Mouse (Mus musculus) stomach, embryonic 14.5 days (tissue): ENCODE results near the gene Gimap9. TPM values are rescaled to one million over a fixed set of nuclear protein-coding genes. Genes with fewer than 3 reads are reported as not detected.

Experiments
- ATAC-seq: fragments of 200-750 bp; cut with Nextera tagmentation; 2 replicates; pipeline ENCODE4 v1.8.0; 2017; ENCODE audit warnings: low read depth, moderate TSS enrichment; ENCODE audit not compliant: insufficient number of reproducible peaks, insufficient read depth, low FRiP score
- H3K27ac ChIP-seq: fragments of 300-500 bp; sonication (generic); 2 replicates; pipeline ENCODE4 v1.5.1; 2014; ENCODE audit warnings: mild to moderate bottlenecking, low read length, moderate library complexity, mixed read lengths
- H3K27me3 ChIP-seq: fragments of 300-500 bp; sonication (generic); 2 replicates; pipeline ENCODE4 v1.6.1; 2014; ENCODE audit warnings: low read length, control low read depth, mixed read lengths; ENCODE audit not compliant: control insufficient read depth, insufficient read depth
- H3K36me3 ChIP-seq: fragments of 300-500 bp; sonication (generic); 2 replicates; pipeline ENCODE4 v1.6.1; 2014; ENCODE audit warnings: mild to moderate bottlenecking, control low read depth, low read length, moderate library complexity, mixed read lengths; ENCODE audit not compliant: control insufficient read depth, insufficient read depth
- H3K4me1 ChIP-seq: fragments of 300-500 bp; sonication (generic); 2 replicates; pipeline ENCODE4 v1.6.1; 2014; ENCODE audit warnings: low read length, control low read depth, mixed read lengths; ENCODE audit not compliant: control insufficient read depth, insufficient read depth
- H3K4me2 ChIP-seq: fragments of 300-500 bp; sonication (generic); replicated peaks from 2 replicates; pipeline ENCODE4 v1.6.1; 2014; ENCODE audit warnings: low read depth, low read length, control low read depth
- H3K4me3 ChIP-seq: fragments of 300-500 bp; sonication (generic); 2 replicates; pipeline ENCODE4 v1.5.1; 2014; ENCODE audit warnings: low read depth, low read length, control low read depth
- H3K9ac ChIP-seq: fragments of 300-500 bp; sonication (generic); replicated peaks from 2 replicates; pipeline ENCODE4 v1.6.1; 2014; ENCODE audit warnings: low read depth, mild to moderate bottlenecking, control low read depth, low read length, moderate library complexity, mixed read lengths
- H3K9me3 ChIP-seq: fragments of 300-500 bp; sonication (generic); 2 replicates; pipeline ENCODE4 v1.6.1; 2016; ENCODE audit warnings: low read depth, low read length, control low read depth; ENCODE audit not compliant: control insufficient read depth
- WGBS: fragments of 180-500 bp; shearing (Covaris S2); extraction: QIAGEN DNeasy Blood & Tissue Kit; methylation state at CpG from one replicate; pipeline ENCODE4 v1.1.7; 2014; 5-methylcytosine and 5-hydroxymethylcytosine counted together
- polyA plus RNA-seq: library from polyadenylated mRNA; unstranded; fragments of >200 nt; fragmentation: Nextera tagmentation; extraction: Ambion mirVana; gene quantifications from 2 replicates; pipeline ENCODE4 v1.2.1, GENCODE M21; 2014

Gimap9 gene
- polyA plus RNA-seq, 1 experiment from 2014 or later = 6.7 TPM

DNA sequence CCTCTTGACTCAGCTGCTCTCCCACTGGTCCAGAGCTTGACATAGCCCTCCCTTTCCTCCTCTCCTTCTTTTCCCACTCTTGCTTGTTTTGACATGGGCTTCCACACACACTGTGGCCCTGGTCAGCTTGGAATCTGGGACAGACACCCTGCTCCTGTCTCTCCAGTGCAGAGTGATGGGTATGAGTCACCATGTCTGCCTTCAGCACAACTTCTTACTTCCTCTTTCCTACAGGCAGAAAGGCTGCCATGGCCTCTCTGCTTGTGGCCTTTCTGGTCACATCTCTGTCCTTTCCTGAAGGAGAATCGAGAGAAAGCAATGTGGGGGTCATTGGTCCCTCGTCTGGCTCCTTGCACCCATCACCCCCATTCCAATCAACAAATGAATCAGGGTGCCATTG is 11.1 kb downstream of the Gimap9 start:
- WGBS = 71% methylated on average over 2 of the region's 2 CpGs
- Histone ChIP-seq H3K27ac (no peak overlapping the region), H3K9ac (no peak overlapping the region), H3K27me3 (no peaks in the 10 kb centered on the region), H3K4me2 (no peak overlapping the region), H3K4me1 (no peaks in the 10 kb centered on the region), H3K36me3 (no peaks in the 10 kb centered on the region), H3K4me3 (no peak overlapping the region), H3K9me3 (no peaks in the 10 kb centered on the region)
- ATAC-seq = no peak

GRCm38 (mm10) chr6:48689320-48689719 is 13.4 kb downstream of the Gimap9 start:
- no peak overlapping the region for H3K4me2 ChIP-seq
- 79% methylated on average over 2 of the region's 2 CpGs for WGBS
- no peak overlapping the region for H3K4me3 ChIP-seq
- no peaks in the 10 kb centered on the region for H3K27me3 ChIP-seq
- H3K4me1 ChIP-seq = no peaks in the 10 kb centered on the region
- H3K9ac ChIP-seq = no peak overlapping the region
- no peaks in the 10 kb centered on the region for H3K9me3 ChIP-seq
- no peak for ATAC-seq
- no peak overlapping the region for H3K27ac ChIP-seq
- H3K36me3 ChIP-seq = no peaks in the 10 kb centered on the region

DNA sequence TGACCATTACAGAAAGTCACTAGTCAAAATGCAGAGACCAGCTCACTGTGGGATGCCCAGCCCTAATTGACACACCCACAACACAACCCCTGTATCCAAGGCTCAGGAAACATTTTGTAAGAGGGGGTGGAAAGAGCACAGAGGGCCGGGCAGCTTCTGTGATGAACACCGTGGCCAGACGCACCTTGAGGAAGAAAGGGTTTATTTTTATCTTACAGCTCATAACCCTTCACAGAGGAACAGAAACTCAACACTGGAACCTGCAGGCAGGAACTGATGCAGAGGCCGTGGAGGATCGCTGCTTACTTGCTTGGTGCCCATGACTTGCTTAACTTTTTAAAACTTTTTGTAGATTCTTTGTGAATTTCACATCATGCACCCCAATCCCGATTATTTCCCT is 17.0 kb downstream of the Gimap9 start:
- no peak overlapping the region for H3K4me2 ChIP-seq
- H3K9ac ChIP-seq = no peak overlapping the region
- no peak overlapping the region for H3K4me3 ChIP-seq
- H3K36me3 ChIP-seq = no peaks in the 10 kb centered on the region
- ATAC-seq = no peak
- no peaks in the 10 kb centered on the region for H3K4me1 ChIP-seq
- no peaks in the 10 kb centered on the region for H3K27me3 ChIP-seq
- WGBS = 90% methylated on average over 6 of the region's 6 CpGs
- H3K27ac ChIP-seq = no peak overlapping the region
- H3K9me3 ChIP-seq = no peaks in the 10 kb centered on the region

DNA sequence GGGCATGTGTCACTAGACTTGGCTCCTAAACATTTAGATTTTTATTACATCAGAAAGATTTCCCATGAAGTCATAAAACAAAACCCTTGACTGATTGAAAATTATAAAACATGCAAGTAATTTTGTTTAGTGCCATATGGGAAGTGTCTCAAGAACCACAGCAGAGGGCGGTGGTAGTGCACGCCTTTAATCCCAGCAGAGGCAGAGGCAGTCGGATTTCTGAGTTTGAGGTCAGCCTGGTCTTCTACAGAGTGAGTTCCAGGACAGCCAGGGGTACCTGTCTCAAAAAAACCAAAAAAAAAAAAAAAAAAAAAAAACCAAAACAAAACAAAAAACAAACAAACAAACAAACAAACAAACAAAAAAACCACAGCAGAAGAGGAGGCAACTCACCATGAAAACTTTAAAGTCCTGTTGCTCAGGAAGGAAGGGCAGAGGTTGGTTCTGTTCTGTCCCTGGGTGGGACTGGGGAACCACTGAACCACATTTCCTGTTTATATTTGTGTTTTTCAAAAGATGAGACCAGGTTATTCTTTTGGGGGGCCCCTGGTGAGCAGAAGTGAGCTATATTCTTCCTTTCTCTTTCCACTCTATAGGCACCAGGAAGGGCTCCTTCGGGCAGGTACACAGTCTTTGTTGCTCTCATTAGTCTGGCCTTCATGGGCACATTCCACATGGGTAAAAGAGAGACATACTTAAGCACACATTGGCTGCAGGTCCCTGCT is 21.1 kb downstream of the Gimap9 start:
- Histone ChIP-seq H3K4me1 (no peaks in the 10 kb centered on the region), H3K4me2 (no peak overlapping the region), H3K9me3 (no peaks in the 10 kb centered on the region), H3K9ac (no peak overlapping the region), H3K27me3 (no peaks in the 10 kb centered on the region), H3K27ac (no peak overlapping the region), H3K4me3 (no peak overlapping the region), H3K36me3 (no peaks in the 10 kb centered on the region)
- no peak for ATAC-seq
- WGBS = 80% methylated on average over 4 of the region's 4 CpGs

- Histone ChIP-seq H3K27ac (no peak overlapping the region), H3K4me1 (no peaks in the 10 kb centered on the region), H3K4me3 (no peak overlapping the region), H3K36me3 (no peaks in the 10 kb centered on the region), H3K4me2 (no peak overlapping the region), H3K27me3 (no peaks in the 10 kb centered on the region), H3K9ac (no peak overlapping the region), H3K9me3 (no peaks in the 10 kb centered on the region)
- ATAC-seq = no peak
- 42% methylated on average over 1 of the region's 1 CpGs for WGBS
These were observed 21.6 kb downstream of the Gimap9 start for GRCm38 (mm10) chr6:48697555-48697930.

DNA sequence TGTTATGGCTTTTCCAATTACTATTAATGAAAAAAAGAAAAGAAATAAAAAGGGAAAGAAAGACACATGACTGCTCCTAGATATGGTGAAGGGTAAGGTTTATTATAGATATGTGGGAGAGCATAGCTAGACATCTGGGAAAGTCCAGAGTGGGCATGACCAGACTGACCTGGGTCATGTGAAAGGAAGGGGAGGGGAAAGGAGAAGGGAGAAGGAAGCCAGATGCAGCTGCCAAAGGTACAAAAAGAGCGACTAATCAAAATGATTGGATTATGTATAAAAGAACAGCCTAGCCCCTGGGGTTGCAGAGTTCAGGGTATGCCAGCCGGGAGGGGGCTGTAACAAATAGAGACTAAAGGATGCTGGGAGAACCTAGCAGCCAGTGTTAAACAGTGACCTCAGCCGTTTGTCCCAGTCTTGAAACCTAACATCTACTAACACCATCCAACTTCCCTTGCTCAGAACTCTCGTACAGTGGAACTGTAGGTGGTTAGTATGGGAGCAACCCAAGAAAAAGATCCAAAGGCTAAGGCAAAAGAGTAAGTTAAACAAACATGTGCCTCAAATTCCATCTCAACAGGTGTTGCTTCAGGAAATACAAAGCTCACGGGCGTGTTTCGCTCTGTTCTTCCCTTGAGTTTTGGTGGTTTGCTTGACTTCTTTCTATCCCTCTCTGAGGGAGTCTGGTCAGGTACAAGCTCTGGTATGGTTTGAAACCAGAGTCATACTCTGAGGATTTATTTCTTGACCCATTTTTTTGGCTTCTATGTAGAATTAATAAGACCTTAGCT is 22.3 kb downstream of the Gimap9 start:
- WGBS = 70% methylated on average over 7 of the region's 7 CpGs
- no peak for ATAC-seq

GRCm38 (mm10) chr6:48698888-48699287 is 23.0 kb downstream of the Gimap9 start:
- no peak for ATAC-seq
- Histone ChIP-seq H3K4me2 (no peak overlapping the region), H3K4me1 (no peaks in the 10 kb centered on the region), H3K36me3 (no peaks in the 10 kb centered on the region), H3K27ac (no peak overlapping the region), H3K27me3 (no peaks in the 10 kb centered on the region), H3K9me3 (no peaks in the 10 kb centered on the region), H3K4me3 (no peak overlapping the region), H3K9ac (no peak overlapping the region)
- 90% methylated on average over 3 of the region's 3 CpGs for WGBS

More for the DNA sequence above, 22.3 kb downstream of the Gimap9 start:
- Histone ChIP-seq H3K36me3 (no peaks in the 10 kb centered on the region), H3K9me3 (no peaks in the 10 kb centered on the region), H3K27ac (no peak overlapping the region; the same call in 1 of the 2 replicates), H3K4me2 (no peak overlapping the region), H3K9ac (no peak overlapping the region), H3K4me3 (no peak overlapping the region), H3K4me1 (no peaks in the 10 kb centered on the region), H3K27me3 (no peaks in the 10 kb centered on the region)

DNA sequence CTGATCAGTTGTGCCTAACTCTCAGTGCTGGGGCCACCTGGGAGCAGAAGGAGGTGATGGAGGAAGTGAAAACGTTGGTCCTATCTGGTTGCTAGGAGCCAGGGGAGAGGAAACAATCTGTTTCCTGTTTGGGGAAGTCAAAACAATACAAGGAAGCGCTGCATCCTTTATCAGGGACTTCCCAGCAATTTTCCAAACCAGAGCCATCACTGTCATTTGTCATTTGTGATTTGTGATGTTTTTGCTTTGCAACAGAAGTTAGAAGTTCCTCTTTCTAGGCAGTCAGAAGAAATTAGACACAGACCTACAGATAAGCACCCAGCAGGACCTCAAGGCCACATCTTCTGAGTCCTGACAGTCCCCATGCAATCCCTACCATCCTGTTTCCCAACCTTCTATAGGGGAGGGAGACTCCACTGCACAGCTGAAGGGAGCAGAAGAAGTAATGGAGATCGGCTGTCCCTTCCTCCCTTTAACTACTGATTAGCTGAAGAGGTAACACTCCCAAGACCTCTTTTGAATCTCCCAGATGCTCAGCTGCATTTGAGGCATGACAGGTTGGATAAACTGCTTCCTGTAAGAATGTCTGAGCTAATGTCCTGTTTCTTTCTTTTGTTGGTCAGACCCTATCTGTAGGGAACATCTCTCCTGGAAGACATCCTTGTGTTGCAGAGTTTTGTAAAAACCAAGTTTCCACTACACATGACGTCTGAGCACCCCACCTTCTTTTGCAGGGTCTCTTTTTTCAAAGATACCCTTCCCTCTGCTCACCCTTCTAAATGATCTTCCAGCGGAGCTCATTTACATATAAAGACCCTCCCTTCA is 24.5 kb downstream of the Gimap9 start:
- no peaks in the 10 kb centered on the region for H3K27me3 ChIP-seq
- ATAC-seq = no peak
- H3K27ac ChIP-seq = no peak overlapping the region
- H3K36me3 ChIP-seq = no peaks in the 10 kb centered on the region
- no peaks in the 10 kb centered on the region for H3K4me1 ChIP-seq
- no peak overlapping the region for H3K4me3 ChIP-seq
- 41% methylated on average over 5 of the region's 5 CpGs for WGBS
- H3K9ac ChIP-seq = no peak overlapping the region
- H3K4me2 ChIP-seq = no peak overlapping the region
- H3K9me3 ChIP-seq = no peaks in the 10 kb centered on the region
